Mouse (Mus musculus) midbrain, embryonic 15.5 days (tissue): Measurements from ENCODE around the gene Srgap1. TPM values are rescaled to one million over a fixed set of nuclear protein-coding genes. Genes with fewer than 3 reads are reported as not detected.
A peak's percentile ranks its signal among the peaks of the same experiment; 100 is the strongest.

Experiments
- ATAC-seq: fragments of 200-750 bp; cut with Nextera tagmentation; replicated peaks from 2 replicates; pipeline ENCODE4 v1.8.0; 2017; ENCODE audit warnings: moderate TSS enrichment
- H3K27ac ChIP-seq: fragments of 300-500 bp; sonication (generic); 2 replicates; pipeline ENCODE4 v1.5.1; 2015; ENCODE audit warnings: mild to moderate bottlenecking, inconsistent platforms
- H3K27me3 ChIP-seq: fragments of 300-500 bp; sonication (generic); replicated peaks from 2 replicates; pipeline ENCODE4 v1.6.1; 2015; ENCODE audit warnings: inconsistent platforms
- H3K36me3 ChIP-seq: fragments of 300-500 bp; sonication (generic); replicated peaks from 2 replicates; pipeline ENCODE4 v1.6.1; 2015; ENCODE audit warnings: inconsistent platforms
- H3K4me1 ChIP-seq: fragments of 300-500 bp; sonication (generic); 2 replicates; pipeline ENCODE4 v1.6.1; 2015; ENCODE audit warnings: inconsistent platforms
- H3K4me2 ChIP-seq: fragments of 300-500 bp; sonication (generic); 2 replicates; pipeline ENCODE4 v1.6.1; 2015; ENCODE audit warnings: inconsistent platforms, mild to moderate bottlenecking, moderate library complexity
- H3K4me3 ChIP-seq: fragments of 300-500 bp; sonication (generic); 2 replicates; pipeline ENCODE4 v1.5.1; 2015; ENCODE audit warnings: mild to moderate bottlenecking, inconsistent platforms
- H3K9ac ChIP-seq: fragments of 300-500 bp; sonication (generic); 2 replicates; pipeline ENCODE4 v1.6.1; 2015; ENCODE audit warnings: mild to moderate bottlenecking, inconsistent platforms
- H3K9me3 ChIP-seq: fragments of 300-500 bp; sonication (generic); 2 replicates; pipeline ENCODE4 v1.6.1; 2016; ENCODE audit warnings: inconsistent platforms
- WGBS: fragments of 180-500 bp; shearing (Covaris S2); methylation state at CpG from one replicate; pipeline ENCODE4 v1.1.7; 2015; ENCODE audit warnings: mixed read lengths; 5-methylcytosine and 5-hydroxymethylcytosine counted together
- polyA plus RNA-seq: library from polyadenylated mRNA; unstranded; fragments of >200 nt; fragmentation: Nextera tagmentation; extraction: Ambion mirVana; gene quantifications from 2 replicates; pipeline ENCODE4 v1.2.1, GENCODE M21; 2015

Gene Srgap1
- 41.1 and 41.8 TPM in 2 replicates for polyA plus RNA-seq

DNA sequence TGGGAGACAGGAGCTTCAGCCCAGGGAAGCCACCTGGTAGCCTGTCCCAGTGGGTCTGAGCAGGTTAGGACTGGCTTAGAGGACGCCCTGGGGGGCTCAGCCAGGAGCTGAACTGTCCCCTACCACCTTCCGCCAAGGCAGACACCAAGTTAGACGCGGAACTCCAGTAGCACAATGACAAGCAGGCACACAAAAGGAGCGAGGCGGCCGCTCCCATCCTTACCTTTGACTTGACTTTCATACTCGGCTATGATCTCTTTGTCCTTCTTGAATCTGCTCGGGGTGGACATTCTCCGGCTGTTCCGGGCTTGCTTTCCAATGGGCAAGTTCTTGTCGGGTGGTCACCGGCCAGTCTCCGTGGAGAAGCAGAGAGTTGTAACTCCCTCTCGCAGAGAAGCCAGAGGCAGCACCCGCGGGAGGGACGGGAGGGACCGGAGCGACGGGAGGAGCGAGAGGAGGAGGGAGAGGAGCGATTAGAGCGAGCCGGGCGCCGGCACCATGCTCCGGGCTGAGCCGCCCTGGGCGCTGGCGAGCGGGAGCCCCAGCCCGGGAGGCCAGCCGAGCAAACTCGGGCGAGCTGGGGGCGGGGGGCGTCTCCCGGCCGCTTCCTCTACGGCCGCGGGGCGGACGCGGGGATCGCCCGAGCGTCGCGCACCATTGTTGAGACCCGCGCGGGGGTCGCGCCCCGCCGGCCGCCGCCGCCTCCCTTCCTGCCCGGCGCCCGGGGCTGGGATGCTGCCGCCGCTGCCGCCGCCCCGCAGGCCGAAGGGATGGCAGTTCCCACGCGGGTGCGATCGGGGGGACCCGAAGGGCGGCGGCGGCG, at the start of gene Srgap1:
TSS of gene Srgap1 (minus strand) at position 412 of the 823 bp plus-strand sequence.
- Histone ChIP-seq H3K4me2 (peak within 1 kb of the TSS; percentile 68), H3K27me3 (no peaks in the 10 kb centered on the region), H3K4me1 (peaks cover 21% of the 10 kb centered on the region), H3K27ac (peak within 1 kb of the TSS; percentile 96), H3K9ac (peak within 1 kb of the TSS; percentile 94), H3K4me3 (peak within 1 kb of the TSS; percentile 75), H3K36me3 (no peaks in the 10 kb centered on the region), H3K9me3 (no peaks in the 10 kb centered on the region)
- under 1% methylated on average over 71 of the region's 79 CpGs for WGBS
- peak; percentile 86 for ATAC-seq

DNA sequence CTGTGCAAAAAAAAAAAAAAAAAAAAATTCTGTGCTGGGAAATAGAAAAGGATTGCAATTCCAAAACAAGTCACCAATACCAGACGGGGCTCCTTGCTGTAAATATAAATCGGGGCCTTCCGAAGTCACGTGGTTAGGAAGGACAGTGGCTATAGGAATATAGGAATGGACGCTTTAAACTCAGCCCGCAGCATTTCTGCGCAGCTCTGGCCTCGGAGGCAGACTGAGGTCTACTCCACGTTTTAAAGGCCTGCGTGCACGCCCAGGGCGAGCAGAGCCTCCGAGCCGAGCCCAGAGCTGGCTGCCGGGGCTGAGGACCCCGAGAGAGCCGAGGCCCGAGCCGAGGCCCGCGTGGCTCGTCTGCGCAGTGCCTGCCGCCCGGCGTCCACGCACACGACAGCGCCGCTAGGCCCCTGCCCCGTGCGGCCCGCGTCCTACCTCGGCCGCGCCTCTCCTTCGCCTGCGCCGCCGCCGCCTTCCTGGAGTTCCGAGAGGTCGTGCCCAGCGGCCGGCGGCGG, 49.4 kb upstream of the Srgap1 start:
- Histone ChIP-seq H3K36me3 (no peaks in the 10 kb centered on the region), H3K9ac (peak overlapping the region; percentile 81), H3K27ac (peak overlapping the region; percentile 89), H3K4me2 (peak overlapping the region; percentile 85), H3K4me3 (peak overlapping the region; percentile 76), H3K27me3 (no peaks in the 10 kb centered on the region), H3K4me1 (peaks cover 14% of the 10 kb centered on the region), H3K9me3 (no peaks in the 10 kb centered on the region)
- 0% methylated on average over 31 of the region's 48 CpGs for WGBS
- peak; percentile 82 for ATAC-seq

DNA sequence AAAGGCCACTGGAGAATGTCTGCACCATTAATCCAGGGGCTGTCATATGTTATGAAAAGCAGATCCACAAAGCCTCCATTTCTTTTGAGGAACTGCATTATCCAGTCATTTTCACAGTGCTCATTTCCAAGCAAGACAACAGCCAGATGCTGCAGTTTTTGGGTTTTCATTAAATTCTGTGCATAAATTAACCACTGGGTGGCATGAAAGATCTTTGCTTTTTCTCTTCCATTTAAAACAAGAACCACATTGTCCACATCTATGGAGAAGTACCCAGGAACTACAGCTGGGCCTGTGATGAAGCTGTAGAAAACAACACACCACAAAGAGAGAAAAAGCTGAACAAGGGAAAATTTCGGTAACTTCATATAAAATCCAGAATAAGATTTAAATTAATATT, 43.4 kb upstream of the Srgap1 start:
- Histone ChIP-seq H3K4me2 (no peak overlapping the region), H3K36me3 (peaks cover 27% of the 10 kb centered on the region), H3K27ac (no peak overlapping the region), H3K4me3 (no peak overlapping the region), H3K4me1 (peaks cover 6% of the 10 kb centered on the region), H3K9me3 (peaks cover 8% of the 10 kb centered on the region; the same call in 1 of the 2 replicates), H3K9ac (no peak overlapping the region), H3K27me3 (no peaks in the 10 kb centered on the region)
- ATAC-seq: no peak
- WGBS: 88% methylated on average over 1 of the region's 1 CpGs

DNA sequence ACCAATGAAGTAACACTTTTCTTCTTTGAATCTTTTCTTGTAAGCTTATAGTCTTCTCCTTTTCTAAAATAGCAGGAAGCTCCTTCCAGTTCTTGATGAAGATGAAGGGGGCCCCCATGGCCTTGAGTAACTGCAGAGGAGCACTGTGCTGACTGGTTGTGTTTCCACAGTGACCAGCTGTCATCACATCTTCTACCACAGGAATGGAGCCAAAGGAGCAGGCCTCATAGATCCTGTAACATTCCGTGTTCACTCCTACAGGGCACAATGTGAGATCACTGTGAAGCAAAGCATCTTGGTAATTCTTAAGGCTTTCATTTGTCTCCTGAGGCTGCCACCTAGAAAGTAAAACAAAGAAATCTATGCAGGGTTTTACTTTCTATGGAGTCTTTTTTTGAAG, 34.2 kb upstream of the Srgap1 start:
- ATAC-seq: no peak
- Histone ChIP-seq H3K36me3 (peaks cover 8% of the 10 kb centered on the region; the same call in 1 of the 2 replicates), H3K9me3 (no peaks in the 10 kb centered on the region), H3K4me2 (no peak overlapping the region), H3K4me1 (no peaks in the 10 kb centered on the region), H3K4me3 (no peak overlapping the region), H3K27ac (no peak overlapping the region), H3K9ac (no peak overlapping the region), H3K27me3 (no peaks in the 10 kb centered on the region)
- WGBS: 90% methylated on average over 1 of the region's 1 CpGs

DNA sequence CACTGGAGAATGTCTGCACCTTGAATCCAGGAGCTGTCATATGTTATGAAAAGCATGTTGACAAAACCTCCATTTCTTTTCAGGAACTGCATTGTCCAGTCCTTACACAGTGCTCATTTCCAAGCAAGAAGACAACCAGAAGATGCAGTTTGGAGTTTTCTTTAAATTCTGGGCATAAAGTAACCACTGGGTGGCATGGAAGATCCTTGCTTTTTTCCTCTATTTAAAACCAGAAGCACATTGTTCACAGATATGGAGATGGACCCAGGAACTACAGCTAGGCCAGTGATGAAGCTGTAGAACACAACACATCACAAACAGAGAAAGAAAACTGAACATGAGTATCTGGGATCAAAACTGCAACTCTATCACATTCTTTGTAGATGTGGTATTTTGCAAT, 22.0 kb upstream of the Srgap1 start:
- H3K9me3 ChIP-seq: no peaks in the 10 kb centered on the region
- no peak overlapping the region for H3K27ac ChIP-seq
- H3K9ac ChIP-seq: no peak overlapping the region
- H3K4me1 ChIP-seq: no peaks in the 10 kb centered on the region
- H3K4me2 ChIP-seq: no peak overlapping the region
- no peak for ATAC-seq
- H3K36me3 ChIP-seq: no peaks in the 10 kb centered on the region
- H3K27me3 ChIP-seq: no peaks in the 10 kb centered on the region
- H3K4me3 ChIP-seq: no peak overlapping the region

DNA sequence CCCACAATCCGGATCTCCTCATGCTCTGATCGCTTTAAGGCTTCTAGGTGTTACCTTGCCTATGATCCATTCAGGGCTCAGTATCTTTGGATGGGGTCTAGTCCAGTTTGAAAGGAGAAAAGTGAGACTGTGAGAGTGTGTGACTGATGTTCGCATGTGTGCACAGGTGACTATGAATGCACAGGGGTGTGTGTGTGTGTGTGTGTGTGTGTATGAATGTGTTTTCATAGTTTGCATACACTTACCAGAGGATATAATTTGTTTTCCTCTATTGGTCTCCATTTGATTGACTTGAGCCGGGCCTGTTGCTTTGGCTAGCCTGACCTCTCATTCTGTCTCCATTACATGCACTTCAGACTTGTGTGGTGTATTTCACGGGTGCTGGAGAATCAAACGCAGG, 8.7 kb upstream of the Srgap1 start:
- Histone ChIP-seq H3K27me3 (no peaks in the 10 kb centered on the region), H3K27ac (no peak overlapping the region), H3K4me3 (no peak overlapping the region), H3K9ac (no peak overlapping the region), H3K4me2 (no peak overlapping the region), H3K36me3 (no peaks in the 10 kb centered on the region), H3K4me1 (no peaks in the 10 kb centered on the region), H3K9me3 (no peaks in the 10 kb centered on the region)
- WGBS: 83% methylated on average over 6 of the region's 6 CpGs
- no peak for ATAC-seq

DNA sequence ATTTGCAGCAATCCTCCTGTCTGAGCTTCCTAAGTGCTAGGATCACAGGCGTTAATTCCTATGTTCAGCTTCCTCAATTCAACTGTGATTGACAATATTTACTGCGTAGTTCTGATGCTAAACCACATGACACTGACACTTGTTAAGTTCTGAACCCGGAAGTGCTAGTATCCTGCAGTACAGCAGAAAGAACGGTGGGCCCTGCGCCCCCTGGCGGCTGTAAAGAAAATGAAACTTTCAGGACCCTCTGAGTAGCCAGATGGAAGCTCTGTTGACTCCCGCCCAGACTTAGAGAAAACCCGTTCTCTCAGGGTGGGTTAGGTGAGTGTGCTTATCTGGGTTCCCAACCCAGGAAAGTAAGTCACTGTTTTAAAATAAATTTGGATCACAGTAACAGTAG, 7.4 kb upstream of the Srgap1 start:
- H3K4me1 ChIP-seq: no peaks in the 10 kb centered on the region
- 16% methylated on average over 8 of the region's 8 CpGs for WGBS
- no peaks in the 10 kb centered on the region for H3K36me3 ChIP-seq
- H3K4me2 ChIP-seq: no peak overlapping the region
- no peak overlapping the region for H3K9ac ChIP-seq
- no peak overlapping the region for H3K27ac ChIP-seq
- no peaks in the 10 kb centered on the region for H3K9me3 ChIP-seq
- no peak for ATAC-seq
- no peaks in the 10 kb centered on the region for H3K27me3 ChIP-seq
- H3K4me3 ChIP-seq: no peak overlapping the region

DNA sequence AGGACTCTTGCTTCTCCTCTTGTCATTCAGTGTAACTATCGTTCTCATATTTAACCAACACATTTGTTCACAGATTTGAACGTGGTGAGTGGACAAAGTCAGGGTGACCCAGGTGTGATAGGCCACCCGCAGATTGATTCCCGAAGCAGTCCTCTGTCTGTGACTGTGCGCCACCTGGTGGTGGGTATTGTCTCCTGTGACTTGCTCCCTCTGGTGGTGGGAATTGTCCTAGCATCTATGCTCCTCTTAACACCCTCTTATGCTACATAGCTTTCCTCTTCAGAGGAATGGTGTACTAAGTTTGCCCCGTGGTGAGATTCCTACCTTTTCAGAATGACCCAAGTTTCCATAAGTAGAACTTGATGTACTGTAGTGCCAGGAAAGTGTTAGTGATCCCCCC, 4.7 kb upstream of the Srgap1 start:
- no peaks in the 10 kb centered on the region for H3K36me3 ChIP-seq
- no peak overlapping the region for H3K27ac ChIP-seq
- H3K9ac ChIP-seq: no peak overlapping the region
- H3K4me1 ChIP-seq: no peaks in the 10 kb centered on the region
- H3K4me3 ChIP-seq: no peak overlapping the region
- no peak overlapping the region for H3K4me2 ChIP-seq
- no peaks in the 10 kb centered on the region for H3K9me3 ChIP-seq
- no peaks in the 10 kb centered on the region for H3K27me3 ChIP-seq
- 32% methylated on average over 6 of the region's 6 CpGs for WGBS
- ATAC-seq: no peak

DNA sequence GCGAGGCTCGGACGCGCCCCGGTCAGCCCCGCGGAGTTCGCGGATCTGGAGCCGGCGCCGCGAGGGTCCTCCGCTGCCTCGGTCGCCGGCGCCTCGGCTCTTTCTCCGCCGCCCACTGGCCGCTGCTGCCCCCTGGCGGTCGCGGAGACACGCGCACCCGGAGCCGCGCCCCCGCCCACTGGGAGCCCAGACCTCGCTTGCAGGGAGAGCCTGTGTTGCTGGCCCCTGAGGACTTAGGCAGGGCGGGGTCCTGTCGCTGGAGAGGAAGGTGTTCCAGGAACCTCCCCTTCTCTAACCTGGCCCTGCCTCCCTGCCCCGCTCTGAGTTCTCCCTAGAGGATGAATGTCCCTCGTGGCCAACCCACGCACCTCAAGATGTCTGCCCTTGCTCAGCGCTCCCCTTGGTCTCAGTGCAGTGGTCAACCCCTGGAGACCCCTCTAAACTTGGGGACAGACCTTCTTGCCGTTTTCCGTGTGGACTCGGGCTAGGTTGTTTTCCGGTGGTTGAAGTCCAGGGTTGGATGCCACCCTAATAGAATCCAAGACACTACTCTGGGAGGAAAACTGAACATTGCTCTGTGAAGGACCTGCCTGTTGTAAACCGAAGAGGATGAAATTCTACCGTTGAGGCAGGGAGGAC, 731 bp upstream of the Srgap1 start:
- ATAC-seq: peak; percentile 82
- Histone ChIP-seq H3K9me3 (no peaks in the 10 kb centered on the region), H3K27ac (peak overlapping the region; percentile 96), H3K4me1 (peaks cover 17% of the 10 kb centered on the region), H3K4me3 (peak overlapping the region; percentile 75), H3K9ac (peak overlapping the region; percentile 94), H3K36me3 (no peaks in the 10 kb centered on the region), H3K4me2 (peak overlapping the region; percentile 68), H3K27me3 (no peaks in the 10 kb centered on the region)
- 11% methylated on average over 41 of the region's 44 CpGs for WGBS

DNA sequence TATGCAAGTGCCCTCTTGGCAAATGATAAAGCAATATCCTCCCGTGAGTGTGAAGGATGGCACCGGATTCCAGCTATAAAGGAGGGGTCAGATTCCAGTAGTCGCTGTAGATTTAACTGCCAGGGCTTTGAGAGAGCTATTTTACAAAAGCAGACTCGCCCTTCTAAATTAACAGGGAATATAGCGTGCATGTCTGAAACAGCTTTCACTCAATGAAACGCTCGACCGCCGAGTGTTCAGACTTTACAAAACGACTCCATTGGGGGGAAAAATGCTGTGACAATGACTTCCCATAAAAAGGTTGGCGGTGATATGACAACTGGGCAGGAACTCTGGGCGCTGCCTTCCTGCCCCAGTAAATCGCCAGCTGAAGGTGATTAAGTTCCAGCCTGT, 608 bp downstream of the Srgap1 start:
- peak overlapping the region; percentile 94 for H3K9ac ChIP-seq
- no peak for ATAC-seq
- H3K4me2 ChIP-seq: peak overlapping the region; percentile 68
- WGBS: under 1% methylated on average over 13 of the region's 13 CpGs
- H3K4me3 ChIP-seq: peak overlapping the region; percentile 75
- H3K4me1 ChIP-seq: peaks cover 21% of the 10 kb centered on the region
- H3K36me3 ChIP-seq: no peaks in the 10 kb centered on the region
- H3K9me3 ChIP-seq: no peaks in the 10 kb centered on the region
- peak overlapping the region; percentile 96 for H3K27ac ChIP-seq
- H3K27me3 ChIP-seq: no peaks in the 10 kb centered on the region

DNA sequence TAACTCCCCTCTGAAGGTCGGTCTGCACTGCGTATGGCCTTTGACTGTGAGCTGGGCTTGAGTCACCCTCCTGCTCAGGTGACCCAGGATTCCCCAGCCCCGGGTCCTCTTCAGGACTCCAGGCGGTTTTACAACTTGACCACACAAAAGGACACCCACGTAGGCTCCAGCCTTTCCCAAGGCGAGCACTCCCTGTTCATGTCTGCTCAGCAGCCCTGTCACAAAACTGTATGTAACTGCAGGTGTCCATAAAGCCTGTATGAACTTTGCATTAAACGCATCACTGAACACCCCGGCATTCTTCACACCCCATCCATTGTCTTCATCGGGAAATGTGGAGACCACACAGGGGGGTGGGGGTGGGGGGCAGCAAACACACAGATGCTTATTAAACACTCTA, 1.2 kb downstream of the Srgap1 start:
- Histone ChIP-seq H3K36me3 (no peaks in the 10 kb centered on the region), H3K9me3 (no peaks in the 10 kb centered on the region), H3K4me3 (peak overlapping the region; percentile 75), H3K4me1 (peaks cover 21% of the 10 kb centered on the region), H3K27me3 (no peaks in the 10 kb centered on the region), H3K4me2 (peak overlapping the region; percentile 68), H3K9ac (peak overlapping the region; percentile 94), H3K27ac (peak overlapping the region; percentile 96)
- WGBS: 3% methylated on average over 9 of the region's 9 CpGs
- peak; percentile 25; the same call in 1 of the 2 replicates for ATAC-seq

DNA sequence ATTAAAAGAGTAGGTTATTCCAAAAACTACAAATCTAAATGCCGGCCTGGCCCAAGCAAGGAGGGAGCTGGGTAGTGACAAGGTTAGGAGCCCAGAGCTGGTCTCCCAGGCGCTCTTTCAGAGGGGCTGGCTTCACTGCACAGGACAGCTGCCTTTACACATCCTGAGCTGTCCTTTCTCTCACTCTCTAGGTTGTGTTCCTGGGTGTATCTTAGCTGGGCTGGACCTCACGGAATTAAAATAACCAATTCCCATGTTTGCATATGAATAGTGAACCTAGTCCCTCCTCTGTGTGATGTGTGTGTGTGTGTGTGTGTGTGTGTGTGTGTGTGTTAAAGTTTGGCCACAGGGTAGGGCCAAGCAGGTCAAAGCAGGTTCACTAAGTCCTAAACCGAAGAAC, 2.2 kb downstream of the Srgap1 start:
- Histone ChIP-seq H3K9ac (peak overlapping the region; percentile 46), H3K4me2 (peak overlapping the region; percentile 68), H3K36me3 (no peaks in the 10 kb centered on the region), H3K27me3 (no peaks in the 10 kb centered on the region), H3K4me1 (peaks cover 21% of the 10 kb centered on the region), H3K4me3 (peak overlapping the region; percentile 75), H3K9me3 (no peaks in the 10 kb centered on the region), H3K27ac (peak overlapping the region; percentile 61)
- ATAC-seq: no peak
- 41% methylated on average over 4 of the region's 4 CpGs for WGBS
